Mouse (Mus musculus): ENCODE measurements around the gene Dennd1a.

Gene Dennd1a

DNA sequence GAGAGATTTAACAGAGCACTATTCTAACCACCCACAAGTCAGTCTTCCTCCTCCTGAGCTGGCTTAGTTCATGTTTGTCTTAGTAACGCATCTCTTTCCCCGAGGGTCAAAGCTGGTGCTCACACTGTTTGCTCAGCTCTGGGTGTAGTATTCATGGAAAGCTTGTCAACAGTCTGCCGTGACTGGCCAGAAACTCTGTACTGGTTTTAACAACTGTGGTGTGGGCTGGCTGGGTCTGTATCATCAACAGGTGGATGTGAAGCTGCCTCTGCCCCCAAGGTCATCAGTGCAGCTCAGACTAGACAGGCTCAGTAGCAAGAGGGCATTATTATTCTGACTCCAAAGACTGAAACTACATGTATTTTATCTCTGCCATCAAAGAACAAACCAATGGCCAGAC, 430.2 kb downstream of the Dennd1a start:
- DNase-seq = no peak

GRCm38 (mm10) chr2:37855226-37855625, 432.0 kb downstream of the Dennd1a start:
- no peak for DNase-seq

- DNase-seq = no peak
Observed at GRCm38 (mm10) chr2:37853878-37854435, 433.2 kb downstream of the Dennd1a start.

DNA sequence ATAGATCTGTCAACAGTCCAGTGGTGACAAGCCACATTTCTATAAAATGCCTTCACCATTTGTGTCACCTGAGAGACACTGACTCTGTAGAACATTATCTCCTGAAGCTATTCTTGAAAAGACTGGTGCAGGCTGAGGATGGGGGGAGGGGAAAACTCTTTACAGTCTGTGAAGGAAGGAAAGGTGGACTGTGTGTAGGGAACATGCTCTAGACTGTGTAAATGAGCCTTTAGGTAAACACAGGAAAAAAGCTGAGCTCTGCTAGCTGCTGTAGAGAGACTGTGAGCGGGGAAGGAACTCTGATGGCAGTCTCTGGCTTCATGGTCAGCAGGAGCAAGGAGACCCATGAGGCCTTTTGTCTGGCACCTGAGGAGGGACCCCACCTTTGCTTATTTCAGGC, 436.6 kb downstream of the Dennd1a start:
- no peak for DNase-seq

DNA sequence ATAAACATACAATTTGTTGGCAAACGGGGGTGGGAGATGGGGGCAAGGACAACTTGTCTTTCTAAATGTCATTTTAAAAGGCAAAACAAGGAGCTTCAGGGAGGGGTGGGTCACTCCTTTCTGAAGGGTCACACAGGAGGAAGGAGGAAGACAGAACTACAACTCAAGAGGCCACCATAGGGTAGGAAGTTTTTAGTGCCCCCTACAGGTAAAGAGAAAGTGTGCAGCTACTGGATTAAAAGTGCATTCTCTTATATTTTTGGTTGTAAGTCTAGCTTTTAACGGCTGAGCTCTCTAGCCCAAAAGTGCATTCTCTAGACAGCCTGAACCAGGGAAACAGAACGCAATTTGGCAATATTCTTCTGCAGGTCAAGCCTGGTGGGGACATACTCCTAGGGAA, 437.8 kb downstream of the Dennd1a start:
- no peak for DNase-seq

DNA sequence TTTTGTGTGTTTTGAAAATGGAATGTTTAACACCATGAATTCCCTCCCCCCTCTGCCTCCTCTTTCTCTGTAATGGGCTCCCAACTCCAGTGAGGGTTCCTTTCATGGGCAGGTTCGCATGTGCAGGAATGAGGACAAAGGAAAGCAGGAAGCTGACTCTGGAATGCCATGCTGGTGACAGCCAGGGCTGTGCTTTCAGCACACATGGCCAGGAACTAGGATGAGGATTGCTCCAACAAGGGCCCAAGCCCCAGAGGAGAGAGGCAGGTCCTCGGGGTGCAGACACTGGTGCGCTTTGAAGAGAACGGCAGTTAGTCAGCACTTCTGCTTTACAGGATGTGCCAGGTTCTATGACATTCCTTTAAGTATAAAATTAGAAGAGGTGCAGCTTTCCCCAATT, 444.5 kb downstream of the Dennd1a start:
- DNase-seq = no peak

- no peak for DNase-seq
Observed at GRCm38 (mm10) chr2:37842151-37842569, 445.0 kb downstream of the Dennd1a start.

GRCm38 (mm10) chr2:37839922-37840321, 447.3 kb downstream of the Dennd1a start:
- DNase-seq = no peak

GRCm38 (mm10) chr2:37838202-37838984, 448.8 kb downstream of the Dennd1a start:
- DNase-seq = no peak

DNA sequence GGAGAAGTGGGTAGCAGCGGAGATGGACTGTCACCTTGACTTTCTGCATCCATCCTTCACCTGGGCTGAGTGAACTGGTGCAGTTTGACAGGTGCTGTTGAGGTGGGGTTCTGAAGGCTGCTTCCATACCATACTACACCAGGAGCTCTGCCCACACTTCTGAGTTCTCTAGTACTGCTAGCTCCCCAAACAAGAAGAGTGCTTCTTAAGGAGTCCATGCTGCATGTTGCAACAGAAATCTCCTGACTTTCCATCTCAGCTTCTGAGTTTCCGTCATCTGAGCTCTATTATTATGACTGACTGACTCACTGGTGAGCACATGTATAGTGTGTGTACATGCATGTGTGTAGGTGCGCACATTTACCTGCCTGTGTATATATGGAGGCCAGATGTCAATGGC, 449.6 kb downstream of the Dennd1a start:
- DNase-seq = no peak

DNA sequence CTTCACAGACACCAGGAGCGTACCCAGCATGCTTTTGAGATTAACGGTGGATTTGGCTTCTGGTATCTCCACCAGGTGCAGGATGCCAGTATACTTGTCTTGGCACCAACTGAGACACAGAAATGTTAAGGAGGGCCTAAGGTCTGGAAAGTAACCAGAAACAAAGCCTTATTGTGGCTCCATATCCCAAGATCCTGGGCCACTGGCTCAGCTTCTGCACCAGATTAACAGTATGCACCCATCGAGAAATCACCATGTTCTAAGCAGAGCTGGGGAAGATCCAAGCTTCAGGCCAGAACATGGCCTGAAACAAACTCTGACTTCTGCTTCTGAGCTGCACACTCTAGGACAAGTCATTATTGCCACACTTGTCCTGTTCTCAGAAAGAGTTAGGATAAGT, 450.3 kb downstream of the Dennd1a start:
- no peak for DNase-seq

DNA sequence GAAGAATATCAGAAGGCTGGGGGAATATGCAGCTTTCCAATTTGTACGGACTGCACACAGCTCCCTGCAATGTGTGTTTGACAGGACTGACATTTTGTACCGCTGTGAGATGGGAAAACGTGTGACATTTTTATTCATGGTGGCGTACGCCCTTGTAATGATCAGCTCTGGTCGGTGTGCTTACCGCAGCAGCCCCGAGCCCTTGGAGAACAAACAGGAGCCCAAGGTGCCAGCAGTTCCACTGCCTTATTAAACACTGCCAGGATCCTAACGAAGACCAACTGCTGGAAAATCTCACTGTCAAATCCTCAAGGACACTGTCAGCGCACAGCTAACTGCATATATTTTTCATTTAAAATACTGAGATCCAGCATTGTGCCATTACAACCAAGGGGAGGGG, 454.9 kb downstream of the Dennd1a start:
- DNase-seq = no peak

GRCm38 (mm10) chr2:37829758-37830275, 457.4 kb downstream of the Dennd1a start:
- no peak for DNase-seq

GRCm38 (mm10) chr2:37823826-37824225, 463.4 kb downstream of the Dennd1a start:
- no peak for DNase-seq

DNA sequence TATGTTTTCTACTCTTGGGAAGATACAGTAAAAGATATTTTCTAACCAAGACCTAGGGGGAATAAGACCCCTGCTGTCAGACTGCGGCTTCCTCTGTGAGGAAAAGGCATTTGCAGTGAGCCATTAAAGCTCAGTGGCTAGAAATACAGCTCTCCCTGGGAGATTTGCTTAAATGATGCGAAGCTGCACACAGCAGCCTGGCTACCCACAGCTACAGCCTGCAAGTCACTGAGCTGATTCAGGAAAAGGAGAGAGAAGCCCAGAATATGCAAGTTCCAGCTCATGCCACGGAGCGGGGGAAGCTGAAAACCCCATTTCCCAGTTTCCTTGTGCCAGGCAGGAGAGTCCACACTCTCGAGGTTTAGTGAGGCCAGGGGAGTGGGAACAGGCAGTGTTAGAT, 465.1 kb downstream of the Dennd1a start:
- no peak for DNase-seq

DNA sequence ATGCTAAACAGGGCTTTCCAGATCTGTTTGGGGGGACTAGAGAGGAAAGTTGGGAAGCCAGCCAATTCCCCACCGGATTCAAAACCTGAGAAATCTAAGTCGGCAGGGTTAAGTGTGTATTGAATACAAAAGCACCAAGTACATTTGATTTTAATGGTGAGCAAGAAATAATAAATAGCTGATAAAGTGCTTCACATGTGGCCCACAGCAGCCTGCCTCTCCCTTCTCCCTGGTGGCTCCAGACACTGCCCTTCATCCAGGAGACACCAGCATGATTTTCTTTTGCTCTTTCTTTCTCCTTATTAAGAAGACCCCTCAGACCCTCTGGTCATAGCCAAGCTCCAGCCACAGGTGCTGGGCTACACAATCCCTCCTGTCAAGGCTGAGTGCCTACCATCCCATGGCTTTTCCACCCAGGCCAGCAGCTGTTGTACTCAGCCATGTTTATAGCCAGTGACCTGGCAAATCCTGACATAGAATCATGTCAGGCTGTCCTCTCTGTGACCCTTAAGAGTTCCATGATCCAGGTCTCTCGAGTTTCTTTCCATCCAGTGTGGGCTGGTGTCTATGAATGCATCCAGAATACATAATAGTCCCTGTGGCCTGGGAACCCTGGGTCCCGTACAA, 467.6 kb downstream of the Dennd1a start:
- no peak for DNase-seq

DNA sequence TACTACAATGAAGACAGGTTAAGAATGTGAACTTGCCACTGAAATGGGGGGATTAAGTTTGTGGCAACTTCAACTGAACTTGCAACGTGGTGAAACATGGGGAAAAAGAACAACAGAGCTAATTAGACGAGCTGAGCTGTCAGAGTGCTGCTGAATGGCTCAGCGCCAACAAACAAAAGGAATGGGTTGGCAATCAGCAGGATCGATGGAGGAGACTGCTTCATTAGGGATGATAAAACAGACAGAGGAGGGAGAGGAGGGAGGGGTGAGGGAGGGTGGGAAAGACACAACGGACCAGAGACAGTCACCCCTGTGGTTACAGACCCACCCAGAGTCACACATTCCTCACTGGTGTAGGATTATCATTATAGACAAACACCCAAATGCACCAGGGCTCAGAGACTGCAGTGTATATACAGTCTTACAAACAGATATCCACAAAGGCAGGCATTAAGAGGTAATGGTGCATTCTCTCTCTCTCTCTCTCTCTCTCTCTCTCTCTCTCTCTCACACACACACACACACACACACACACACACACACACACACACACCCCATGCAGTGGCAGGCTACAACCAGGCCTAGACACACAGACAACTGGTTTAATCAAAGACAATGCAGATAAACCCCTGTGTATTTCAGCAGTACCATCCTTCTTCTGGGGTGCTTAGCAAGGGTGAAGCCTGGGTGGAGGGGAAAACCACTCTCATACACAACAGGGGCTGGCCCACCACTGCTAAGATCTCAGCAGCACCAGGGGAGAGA, 468.2 kb downstream of the Dennd1a start:
- DNase-seq = no peak

DNA sequence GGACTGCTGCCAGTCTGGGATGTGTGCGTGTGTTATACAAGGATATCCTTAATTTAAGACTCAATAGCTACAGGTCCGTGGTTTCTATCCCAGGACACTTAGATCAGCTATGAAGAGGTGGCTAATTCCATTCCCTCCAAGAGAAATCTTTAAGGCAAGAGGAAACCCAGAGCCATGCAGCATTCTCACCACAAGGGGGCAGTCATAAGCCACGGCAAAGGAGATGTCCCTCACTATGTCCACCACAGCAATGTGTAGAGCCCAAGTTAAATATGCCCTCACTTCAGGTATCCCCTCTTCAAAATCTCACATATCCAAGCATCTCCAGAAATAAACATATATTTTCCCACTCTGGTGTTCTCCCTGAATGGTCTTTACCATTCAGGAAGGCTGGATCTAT, 471.5 kb downstream of the Dennd1a start:
- no peak for DNase-seq

GRCm38 (mm10) chr2:37814820-37815361, 472.3 kb downstream of the Dennd1a start:
- no peak for DNase-seq

DNA sequence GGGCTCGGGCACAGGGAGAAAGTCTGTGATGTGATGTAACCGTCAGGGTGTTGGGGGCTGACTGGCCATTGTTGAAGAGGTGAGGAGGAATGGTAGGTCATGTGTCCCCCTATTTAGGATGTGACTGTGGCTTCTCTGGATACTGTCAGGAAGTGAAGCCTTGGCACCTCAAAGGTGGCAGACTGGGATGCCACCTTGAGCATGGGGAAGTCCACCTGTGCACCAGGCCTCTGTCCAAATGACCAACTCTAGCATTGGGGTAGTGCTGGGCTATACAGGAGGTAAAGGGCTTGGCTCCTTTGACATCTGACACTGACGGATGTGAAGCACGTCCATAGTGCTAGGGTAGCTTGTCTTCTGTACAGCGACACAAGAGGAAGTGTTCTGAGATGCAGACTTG, 474.8 kb downstream of the Dennd1a start:
- DNase-seq = no peak

DNA sequence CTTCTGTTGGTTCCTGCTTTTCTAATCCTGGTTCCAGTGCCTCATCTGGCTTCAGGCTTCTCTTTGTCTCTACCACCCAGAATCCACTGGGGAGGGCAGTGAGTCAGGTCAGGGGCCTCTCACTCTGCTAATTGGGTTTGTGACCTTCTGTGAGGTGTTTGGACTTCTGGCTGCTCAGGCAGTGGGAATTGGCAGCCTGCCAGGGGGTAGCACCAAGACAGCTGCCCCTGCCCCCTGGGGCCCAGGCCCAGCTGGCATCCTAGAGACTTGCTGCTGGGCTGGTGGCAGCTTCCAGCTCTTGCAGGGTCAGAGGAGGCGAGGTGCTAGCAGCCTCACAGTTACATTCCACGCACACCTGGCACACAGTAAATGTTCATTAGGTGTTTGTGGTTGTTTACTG, 475.5 kb downstream of the Dennd1a start:
- DNase-seq = no peak

GRCm38 (mm10) chr2:37802610-37803212, 484.5 kb downstream of the Dennd1a start:
- DNase-seq = peak; percentile 92

GRCm38 (mm10) chr2:37801687-37802086, 485.5 kb downstream of the Dennd1a start:
- no peak for DNase-seq

All from heart, adult 11 months (tissue).